Mouse (Mus musculus) CH12.LX (cell line): ENCODE data around the gene Adat1.

Source experiments
- CTCF ChIP-seq, 2 experiments: IDR thresholded peaks in 1 of 2; conservative IDR thresholded peaks in 1 of 2; 2 replicates each; pipeline ENCODE4 v1.5.1; 2011 to 2012; ENCODE audit warnings: low read depth in 2 of 2, low read length in 2 of 2, improper control_type of control experiment in 1 of 2, inconsistent platforms in 1 of 2, mild to moderate bottlenecking in 1 of 2, moderate library complexity in 1 of 2
- EP300 ChIP-seq: IDR thresholded peaks from 2 replicates; pipeline ENCODE4 v1.6.1; 2011; ENCODE audit warnings: low read length, improper control_type of control experiment
- ETS1 ChIP-seq: conservative IDR thresholded peaks from 2 replicates; pipeline ENCODE4 v1.6.1; 2012; ENCODE audit warnings: low read depth, mild to moderate bottlenecking, inconsistent platforms, low read length, improper control_type of control experiment, moderate library complexity
- HCFC1 ChIP-seq: IDR thresholded peaks from 2 replicates; pipeline ENCODE4 v1.6.1; 2012; ENCODE audit warnings: low read depth, mild to moderate bottlenecking, inconsistent platforms, low read length, improper control_type of control experiment
- JUND ChIP-seq: conservative IDR thresholded peaks from 2 replicates; pipeline ENCODE4 v1.6.1; 2011; ENCODE audit warnings: low read depth, low read length, improper control_type of control experiment
- SIN3A ChIP-seq: IDR thresholded peaks from 2 replicates; pipeline ENCODE4 v1.6.1; 2012; ENCODE audit warnings: low read length, improper control_type of control experiment, inconsistent platforms

- TF ChIP-seq JUND (no peak), CTCF (conservative IDR thresholded peaks at IDR 0.05 in 1 of 2, IDR thresholded peaks at IDR 0.05 in 1 of 2; ENCODE audit: low read depth in 2 of 2, low read length in 2 of 2) (no peak), SIN3A (no peak), HCFC1 (no peak), ETS1 (no peak), EP300 (no peak)
Measured at GRCm38 (mm10) chr8:111984511-111984910, 7.6 kb downstream of the Adat1 start.
